29 mouse cellular contexts compared by ENCODE assay signal in the genomic region with DNA sequence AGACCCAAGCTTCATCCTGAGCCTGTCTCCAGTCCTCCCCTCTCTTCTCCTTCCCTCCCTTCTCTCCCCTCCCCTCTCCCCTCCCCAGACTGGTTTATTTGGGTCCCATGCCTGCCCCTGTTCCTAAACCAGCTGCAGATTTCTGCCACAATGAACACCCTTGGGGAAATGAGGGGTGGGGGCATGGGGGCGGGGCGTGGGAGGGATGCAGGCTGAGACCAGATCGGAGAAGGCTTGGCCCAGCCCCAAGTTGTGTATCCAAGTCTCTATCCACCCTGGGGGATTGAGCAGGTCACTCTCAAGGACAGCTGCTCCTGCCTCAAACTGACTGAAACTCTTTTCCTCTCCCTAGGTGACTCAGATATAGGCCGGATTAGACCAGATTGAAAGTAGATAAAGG. TPM values are rescaled to one million over a fixed set of nuclear protein-coding genes. Genes with fewer than 3 reads are reported as not detected.
A peak's percentile ranks its signal among the peaks of the same experiment; 100 is the strongest.
DNase-seq lines count a peak whose midpoint lies in the region; ATAC-seq and TF ChIP-seq lines count a peak whose summit lies in the region.
"Had no signal": no experiment of that assay in that cellular context is flagged by ENCODE, and none has a peak within 500 bp of the region (broad histone marks: within the 10 kb centered on the region; RNA-seq: fewer than 3 reads in every experiment).

No protein-coding gene starts in this region.

- DNase-seq in forebrain, embryonic 14.5 days (ENCODE audit: low spot score): peak; percentile 34
- no peak for DNase-seq in forebrain, postnatal 0 days
- DNase-seq in midbrain, embryonic 10.5 days (ENCODE audit: low spot score): no peak
- peak; percentile 28 for DNase-seq in R1 (ENCODE audit: low read depth, low spot score)
- DNase-seq in layer of hippocampus, postnatal 10 days (ENCODE audit: low spot score in 2 of 2): no peak
- DNase-seq: adrenal gland, postnatal 14 days; cerebellum, adult 8-10 months; gastrocnemius, postnatal 14 days; heart, adult 11 months; kidney, adult 9 months; kidney, postnatal 14 days; liver, embryonic 13.5 days; lung, embryonic 14.5 days; thymus, postnatal 25 days had no signal

- no peak overlapping the region for H3K4me2 ChIP-seq in forebrain, embryonic 14.5 days (ENCODE audit: low read length)
- H3K4me2 ChIP-seq in forebrain, postnatal 0 days (ENCODE audit: low read depth): no peak overlapping the region
- H3K4me2 ChIP-seq in midbrain, embryonic 13.5 days (replicated peaks): no peak overlapping the region
- H3K4me2 ChIP-seq: forebrain, embryonic 12.5 days; heart, embryonic 11.5 days; liver, embryonic 13.5 days; lung, embryonic 14.5 days had no signal

- H3K36me3 ChIP-seq in forebrain, embryonic 14.5 days (ENCODE audit: control insufficient read depth, insufficient read depth, low read length): no peaks in the 10 kb centered on the region
- H3K36me3 ChIP-seq in forebrain, postnatal 0 days (ENCODE audit: insufficient read depth): no peaks in the 10 kb centered on the region
- H3K36me3 ChIP-seq in midbrain, embryonic 13.5 days: no peaks in the 10 kb centered on the region
- no peaks in the 10 kb centered on the region for H3K36me3 ChIP-seq in midbrain, embryonic 10.5 days
- no peaks in the 10 kb centered on the region for H3K36me3 ChIP-seq in ES-Bruce4 (ENCODE audit: control insufficient read depth, insufficient read depth, low read length, poor library complexity, severe bottlenecking)
- H3K36me3 ChIP-seq: forebrain, embryonic 12.5 days; liver, embryonic 13.5 days had no signal

- H3K9me3 ChIP-seq in forebrain, embryonic 14.5 days (replicated peaks; ENCODE audit: control insufficient read depth, low read length): no peaks in the 10 kb centered on the region
- H3K9me3 ChIP-seq in forebrain, postnatal 0 days (ENCODE audit: low read length): no peaks in the 10 kb centered on the region
- H3K9me3 ChIP-seq in midbrain, embryonic 13.5 days: no peaks in the 10 kb centered on the region
- no peaks in the 10 kb centered on the region for H3K9me3 ChIP-seq in midbrain, embryonic 10.5 days (replicated peaks)
- no peaks in the 10 kb centered on the region for H3K9me3 ChIP-seq in ES-Bruce4 (replicated peaks; ENCODE audit: control insufficient read depth, insufficient read depth, low read length, poor library complexity, severe bottlenecking)
- H3K9me3 ChIP-seq: forebrain, embryonic 12.5 days; liver, embryonic 13.5 days; megakaryocyte, embryonic 14.5 days had no signal

- no peak for TF ChIP-seq CTCF in forebrain, postnatal 0 days (IDR thresholded peaks at IDR 0.05; ENCODE audit: low read depth)
- no peak for TF ChIP-seq CTCF in ES-Bruce4 (IDR thresholded peaks at IDR 0.05; ENCODE audit: low read depth, low read length)

- 0 out of 2 replicates have a peak, but pooled peaks have one; percentile 15 for TF ChIP-seq EP300 in ES-Bruce4 (IDR thresholded peaks at IDR 0.05; ENCODE audit: insufficient read depth, low read depth, low read length)

- 23% methylated on average over 4 of the region's 4 CpGs for WGBS in forebrain, embryonic 14.5 days
- WGBS in forebrain, postnatal 0 days: 27% methylated on average over 4 of the region's 4 CpGs
- 34% methylated on average over 4 of the region's 4 CpGs for WGBS in midbrain, embryonic 13.5 days
- WGBS in midbrain, embryonic 10.5 days: 26% methylated on average over 4 of the region's 4 CpGs

- no peak for ATAC-seq in forebrain, embryonic 14.5 days
- ATAC-seq in forebrain, postnatal 0 days: no peak
- ATAC-seq in midbrain, embryonic 13.5 days: peak; percentile 34; the same call in 1 of the 2 replicates

- no peaks in the 10 kb centered on the region for H3K27me3 ChIP-seq in forebrain, embryonic 14.5 days (replicated peaks; ENCODE audit: control insufficient read depth, insufficient read depth, low read length)
- no peaks in the 10 kb centered on the region; the same call in 1 of the 2 replicates for H3K27me3 ChIP-seq in forebrain, postnatal 0 days (ENCODE audit: insufficient read depth, low read length)
- H3K27me3 ChIP-seq in midbrain, embryonic 13.5 days: peaks cover 17% of the 10 kb centered on the region
- peaks cover 37% of the 10 kb centered on the region for H3K27me3 ChIP-seq in midbrain, embryonic 10.5 days (ENCODE audit: low read depth, poor library complexity, severe bottlenecking)
- H3K27me3 ChIP-seq in ES-Bruce4 (ENCODE audit: control insufficient read depth, insufficient read depth, low read length, poor library complexity, severe bottlenecking): no peaks in the 10 kb centered on the region

- H3K9ac ChIP-seq in forebrain, embryonic 14.5 days (ENCODE audit: low read length): no peak overlapping the region; the same call in 1 of the 2 replicates
- H3K9ac ChIP-seq in forebrain, postnatal 0 days: no peak overlapping the region
- no peak overlapping the region for H3K9ac ChIP-seq in midbrain, embryonic 13.5 days (replicated peaks)
- H3K9ac ChIP-seq in ES-Bruce4 (ENCODE audit: low read depth, poor library complexity, severe bottlenecking): no peak overlapping the region
- H3K9ac ChIP-seq: forebrain, embryonic 12.5 days; liver, embryonic 13.5 days; lung, embryonic 14.5 days had no signal

- 0 out of 2 replicates have a peak, but pooled peaks cover 3% of the 10 kb centered on the region for H3K4me1 ChIP-seq in forebrain, embryonic 14.5 days (ENCODE audit: control insufficient read depth, insufficient read depth, low read length)
- H3K4me1 ChIP-seq in forebrain, postnatal 0 days (ENCODE audit: insufficient read depth): no peaks in the 10 kb centered on the region
- H3K4me1 ChIP-seq in midbrain, embryonic 13.5 days (replicated peaks): peaks cover 13% of the 10 kb centered on the region; the same call in 1 of the 2 replicates
- H3K4me1 ChIP-seq in midbrain, embryonic 10.5 days: peaks cover 13% of the 10 kb centered on the region
- H3K4me1 ChIP-seq in ES-Bruce4 (ENCODE audit: control insufficient read depth, insufficient read depth, low read length): peaks cover 4% of the 10 kb centered on the region

- no peak for TF ChIP-seq POLR2A in ES-Bruce4 (IDR thresholded peaks at IDR 0.05; ENCODE audit: insufficient read depth, low read length)

- H3K27ac ChIP-seq in forebrain, embryonic 14.5 days (ENCODE audit: low read depth, low read length): no peak overlapping the region
- H3K27ac ChIP-seq in forebrain, postnatal 0 days (ENCODE audit: low read depth, low read length): no peak overlapping the region
- no peak overlapping the region for H3K27ac ChIP-seq in midbrain, embryonic 13.5 days
- H3K27ac ChIP-seq in midbrain, embryonic 10.5 days (replicated peaks): no peak overlapping the region
- H3K27ac ChIP-seq in ES-Bruce4 (ENCODE audit: insufficient read depth, low read length): 0 out of 2 replicates have a peak overlapping the region, but pooled peaks have one; percentile 8
- H3K27ac ChIP-seq: forebrain, embryonic 12.5 days; liver, embryonic 13.5 days had no signal

- no peak overlapping the region for H3K4me3 ChIP-seq in forebrain, embryonic 14.5 days (ENCODE audit: low read depth, low read length)
- H3K4me3 ChIP-seq in forebrain, postnatal 0 days (ENCODE audit: low read depth, low read length): no peak overlapping the region
- H3K4me3 ChIP-seq in midbrain, embryonic 13.5 days (replicated peaks): no peak overlapping the region
- no peak overlapping the region for H3K4me3 ChIP-seq in midbrain, embryonic 10.5 days
- H3K4me3 ChIP-seq in ES-Bruce4 (ENCODE audit: low read depth, low read length): no peak overlapping the region
- H3K4me3 ChIP-seq: forebrain, embryonic 12.5 days; liver, embryonic 13.5 days; megakaryocyte, embryonic 14.5 days had no signal

RNA-seq across cellular contexts. Expression of gene Nags, which starts 10.8 kb away (rescaled TPM):
- polyA plus RNA-seq in forebrain, embryonic 14.5 days (2014; fragmentation: Nextera tagmentation; extraction: Ambion mirVana): 0.14 and 0.17 TPM in 2 replicates
- 0.14 and 0.15 TPM in 2 replicates for total RNA-seq in forebrain, postnatal 0 days (2014; rRNA removed)
- polyA plus RNA-seq in forebrain, postnatal 0 days (2015; fragmentation: Nextera tagmentation; extraction: Ambion mirVana): 0.28 and 0.35 TPM in 2 replicates
- 0.09 TPM in 1 of 2 replicates, not detected in the other for polyA plus RNA-seq in midbrain, embryonic 13.5 days (2015; fragmentation: Nextera tagmentation; extraction: Ambion mirVana)
- polyA plus RNA-seq in midbrain, embryonic 10.5 days (2016; fragmentation: Nextera tagmentation; extraction: Ambion mirVana): 0.10 TPM in 1 of 2 replicates, not detected in the other
- 0.65 TPM in 1 of 2 replicates, not detected in the other for polyA plus RNA-seq in ES-Bruce4 (2011; ENCODE audit: insufficient read depth, insufficient read length, low read depth, missing spikeins)
- not detected for total RNA-seq in layer of hippocampus, postnatal 10 days (2021)
- total RNA-seq: gastrocnemius, postnatal 14 days; layer of hippocampus, adult 18-20 months; layer of hippocampus, postnatal 25 days; monocyte, adult 5-6 weeks had no signal
- polyA plus RNA-seq: forebrain, embryonic 12.5 days; heart, postnatal 0 days; lung, embryonic 14.5 days had no signal

RNA-seq across cellular contexts. Expression of gene Tmem101, which starts 21.7 kb away (rescaled TPM):
- 32.5 and 33.6 TPM in 2 replicates for polyA plus RNA-seq in forebrain, embryonic 14.5 days (2014; fragmentation: Nextera tagmentation; extraction: Ambion mirVana)
- 42.1 and 44.4 TPM in 2 replicates for total RNA-seq in forebrain, postnatal 0 days (2014; rRNA removed)
- polyA plus RNA-seq in forebrain, postnatal 0 days (2015; fragmentation: Nextera tagmentation; extraction: Ambion mirVana): 34.1 and 38.2 TPM in 2 replicates
- 40.5 and 42.5 TPM in 2 replicates for polyA plus RNA-seq in midbrain, embryonic 13.5 days (2015; fragmentation: Nextera tagmentation; extraction: Ambion mirVana)
- 40.4 and 42.3 TPM in 2 replicates for polyA plus RNA-seq in midbrain, embryonic 10.5 days (2016; fragmentation: Nextera tagmentation; extraction: Ambion mirVana)
- 22.3 and 24.5 TPM in 2 replicates for polyA plus RNA-seq in ES-Bruce4 (2011; ENCODE audit: insufficient read depth, insufficient read length, low read depth, missing spikeins)
- total RNA-seq in layer of hippocampus, postnatal 10 days (2021): 10 to 100 TPM; 29.8 TPM

RNA-seq across cellular contexts. Expression of gene Pyy, which starts 26.9 kb away (rescaled TPM):
- not detected in 2 replicates for polyA plus RNA-seq in forebrain, embryonic 14.5 days (2014; fragmentation: Nextera tagmentation; extraction: Ambion mirVana)
- total RNA-seq in forebrain, postnatal 0 days (2014; rRNA removed): not detected in 2 replicates
- not detected in 2 replicates for polyA plus RNA-seq in forebrain, postnatal 0 days (2015; fragmentation: Nextera tagmentation; extraction: Ambion mirVana)
- not detected in 2 replicates for polyA plus RNA-seq in midbrain, embryonic 13.5 days (2015; fragmentation: Nextera tagmentation; extraction: Ambion mirVana)
- polyA plus RNA-seq in midbrain, embryonic 10.5 days (2016; fragmentation: Nextera tagmentation; extraction: Ambion mirVana): not detected in 2 replicates
- polyA plus RNA-seq in ES-Bruce4 (2011; ENCODE audit: insufficient read depth, insufficient read length, low read depth, missing spikeins): not detected in 2 replicates
- total RNA-seq in layer of hippocampus, postnatal 10 days (2021): not detected
- total RNA-seq: adrenal gland, postnatal 14 days; common myeloid progenitor, adult 5-6 weeks; gastrocnemius, postnatal 14 days; hematopoietic stem cell, adult 5-6 weeks; layer of hippocampus, adult 18-20 months; layer of hippocampus, postnatal 25 days; left cerebral cortex, postnatal 10 days; MEL; monocyte, adult 5-6 weeks had no signal
- polyA plus RNA-seq: forebrain, embryonic 12.5 days; heart, postnatal 0 days; limb, embryonic 14.5 days; liver, embryonic 13.5 days; lung, embryonic 14.5 days; spleen, adult 2 months had no signal

RNA-seq across cellular contexts. Expression of gene Ppy, which starts 33.4 kb away (rescaled TPM):
- not detected in 2 replicates for polyA plus RNA-seq in forebrain, embryonic 14.5 days (2014; fragmentation: Nextera tagmentation; extraction: Ambion mirVana)
- total RNA-seq in forebrain, postnatal 0 days (2014; rRNA removed): not detected in 2 replicates
- not detected in 2 replicates for polyA plus RNA-seq in forebrain, postnatal 0 days (2015; fragmentation: Nextera tagmentation; extraction: Ambion mirVana)
- not detected in 2 replicates for polyA plus RNA-seq in midbrain, embryonic 13.5 days (2015; fragmentation: Nextera tagmentation; extraction: Ambion mirVana)
- not detected in 2 replicates for polyA plus RNA-seq in midbrain, embryonic 10.5 days (2016; fragmentation: Nextera tagmentation; extraction: Ambion mirVana)
- polyA plus RNA-seq in ES-Bruce4 (2011; ENCODE audit: insufficient read depth, insufficient read length, low read depth, missing spikeins): not detected in 2 replicates
- not detected for total RNA-seq in layer of hippocampus, postnatal 10 days (2021)
- total RNA-seq: adrenal gland, postnatal 14 days; common myeloid progenitor, adult 5-6 weeks; gastrocnemius, postnatal 14 days; hematopoietic stem cell, adult 5-6 weeks; layer of hippocampus, adult 18-20 months; layer of hippocampus, postnatal 25 days; left cerebral cortex, postnatal 10 days; MEL; monocyte, adult 5-6 weeks had no signal
- polyA plus RNA-seq: forebrain, embryonic 12.5 days; heart, embryonic 11.5 days; heart, postnatal 0 days; limb, embryonic 14.5 days; liver, embryonic 13.5 days; lung, embryonic 14.5 days had no signal

RNA-seq across cellular contexts. Expression of gene Mpp2, which starts 46.2 kb away (rescaled TPM):
- 15.3 and 16.8 TPM in 2 replicates for polyA plus RNA-seq in forebrain, embryonic 14.5 days (2014; fragmentation: Nextera tagmentation; extraction: Ambion mirVana)
- total RNA-seq in forebrain, postnatal 0 days (2014; rRNA removed): 27.3 and 28.3 TPM in 2 replicates
- polyA plus RNA-seq in forebrain, postnatal 0 days (2015; fragmentation: Nextera tagmentation; extraction: Ambion mirVana): 14.1 and 21.4 TPM in 2 replicates
- polyA plus RNA-seq in midbrain, embryonic 13.5 days (2015; fragmentation: Nextera tagmentation; extraction: Ambion mirVana): 24.5 and 26.7 TPM in 2 replicates
- polyA plus RNA-seq in midbrain, embryonic 10.5 days (2016; fragmentation: Nextera tagmentation; extraction: Ambion mirVana): 15.5 and 18.7 TPM in 2 replicates
- polyA plus RNA-seq in ES-Bruce4 (2011; ENCODE audit: insufficient read depth, insufficient read length, low read depth, missing spikeins): 3.4 and 3.6 TPM in 2 replicates
- total RNA-seq in layer of hippocampus, postnatal 10 days (2021): 100 to 1,000 TPM; 103 to 110 TPM
- total RNA-seq: monocyte, adult 5-6 weeks had no signal

Comparison
In these comparisons a context has a peak if more than half of its experiments do, and no peak if none do; other contexts are left out.
1. DNase-seq: peak in forebrain, embryonic 14.5 days (single experiment) and R1 (single experiment); none in forebrain, postnatal 0 days (single experiment), midbrain, embryonic 10.5 days (single experiment) and layer of hippocampus, postnatal 10 days (0 of 2).